ENCODE assay signal across 9 mouse cellular contexts in genomic region chr6:117878700-117879407, GRCm38 (mm10). TPM values are rescaled to one million over a fixed set of nuclear protein-coding genes. Genes with fewer than 3 reads are reported as not detected.
DNase-seq lines count a peak whose midpoint lies in the region; ATAC-seq and TF ChIP-seq lines count a peak whose summit lies in the region.
"Had no signal": no experiment of that assay in that cellular context is flagged by ENCODE, and none has a peak within 500 bp of the region (broad histone marks: within the 10 kb centered on the region; RNA-seq: fewer than 3 reads in every experiment).

No protein-coding gene starts in this region.

- peak; percentile 19; the same call in 1 of the 2 replicates for TF ChIP-seq EP300 in liver, embryonic 14.5 days (IDR thresholded peaks at IDR 0.05; ENCODE audit: low read depth)

- peak overlapping the region; percentile 50 for H3K4me3 ChIP-seq in kidney, embryonic 14.5 days (ENCODE audit: low read length)
- peak overlapping the region; percentile 66 to 69 for H3K4me3 ChIP-seq in liver, embryonic 14.5 days (ENCODE audit: insufficient read depth in 1 of 2, low read depth in 2 of 2, low read length in 2 of 2)
- peak overlapping the region; percentile 48 for H3K4me3 ChIP-seq in neural tube, embryonic 12.5 days

- DNase-seq in thymus, adult 18-20 months = peak; percentile 78 to 88
- no peak for DNase-seq in thymus, postnatal 4 days
- DNase-seq in c-Kit-positive CD71-positive TER-119-negative erythroid progenitor cells, embryonic 14.5 days (ENCODE audit: low read depth) = peak; percentile 89
- peak; percentile 85 for DNase-seq in gastrocnemius, postnatal 14 days
- DNase-seq in liver, embryonic 14.5 days (ENCODE audit: low read depth in 3 of 3, low spot score in 3 of 3) = peak; percentile 85 to 91 (median 87)
- DNase-seq in B cell, adult 2 months = no peak

- H3K9ac ChIP-seq in kidney, embryonic 14.5 days (ENCODE audit: low read depth, low read length) = peak overlapping the region; percentile 77
- peak overlapping the region; percentile 93 for H3K9ac ChIP-seq in liver, embryonic 14.5 days (replicated peaks)
- H3K9ac ChIP-seq in neural tube, embryonic 12.5 days = peak overlapping the region; percentile 61

- TF ChIP-seq CTCF in liver, embryonic 14.5 days (IDR thresholded peaks at IDR 0.05; ENCODE audit: low read depth) = no peak

- 14% methylated on average over 26 of the region's 26 CpGs for WGBS in kidney, embryonic 14.5 days
- WGBS in liver, embryonic 14.5 days (ENCODE audit: insufficient replicate concordance) = 5% methylated on average over 26 of the region's 26 CpGs
- WGBS in neural tube, embryonic 12.5 days = 13% methylated on average over 26 of the region's 26 CpGs

- H3K4me1 ChIP-seq in kidney, embryonic 14.5 days (ENCODE audit: control insufficient read depth, insufficient read depth, low read length) = peaks cover 8% of the 10 kb centered on the region
- H3K4me1 ChIP-seq in liver, embryonic 14.5 days (replicated peaks; ENCODE audit: control insufficient read depth in 2 of 2, insufficient read depth in 2 of 2, low read length in 1 of 2) = peaks cover 14 to 24% of the 10 kb centered on the region in 2 experiments
- H3K4me1 ChIP-seq in neural tube, embryonic 12.5 days = 0 out of 2 replicates have a peak, but pooled peaks cover 2% of the 10 kb centered on the region

- H3K4me2 ChIP-seq in kidney, embryonic 14.5 days (replicated peaks; ENCODE audit: low read depth, low read length) = peak overlapping the region; percentile 60
- peak overlapping the region; percentile 82 for H3K4me2 ChIP-seq in liver, embryonic 14.5 days (ENCODE audit: low read depth)
- H3K4me2 ChIP-seq in neural tube, embryonic 12.5 days (replicated peaks) = peak overlapping the region; percentile 66

- no peaks in the 10 kb centered on the region for H3K27me3 ChIP-seq in kidney, embryonic 14.5 days (ENCODE audit: control insufficient read depth, insufficient read depth, low read length)
- H3K27me3 ChIP-seq in liver, embryonic 14.5 days (ENCODE audit: control insufficient read depth, insufficient read depth, low read length) = no peaks in the 10 kb centered on the region
- no peaks in the 10 kb centered on the region for H3K27me3 ChIP-seq in neural tube, embryonic 12.5 days (replicated peaks)

- intact Hi-C loops in gastrocnemius, postnatal 14 days (cut with DNase I; ENCODE audit: low total_unique reads) = no loop called here

- ATAC-seq in kidney, embryonic 14.5 days (ENCODE audit: low FRiP score, low TSS enrichment) = peak; percentile 88
- ATAC-seq in liver, embryonic 14.5 days (ENCODE audit: insufficient read depth) = peak; percentile 81
- peak; percentile 83; the same call in 1 of the 2 replicates for ATAC-seq in neural tube, embryonic 12.5 days (ENCODE audit: low FRiP score, low read depth)

- no peaks in the 10 kb centered on the region for H3K9me3 ChIP-seq in kidney, embryonic 14.5 days (ENCODE audit: control insufficient read depth, low read length)
- H3K9me3 ChIP-seq in liver, embryonic 14.5 days (ENCODE audit: control insufficient read depth, low read length) = no peaks in the 10 kb centered on the region
- no peaks in the 10 kb centered on the region for H3K9me3 ChIP-seq in neural tube, embryonic 12.5 days

- H3K36me3 ChIP-seq in kidney, embryonic 14.5 days (ENCODE audit: control insufficient read depth, insufficient read depth, low read length) = no peaks in the 10 kb centered on the region
- H3K36me3 ChIP-seq in liver, embryonic 14.5 days (replicated peaks; ENCODE audit: control insufficient read depth, insufficient read depth, low read depth) = no peaks in the 10 kb centered on the region
- H3K36me3 ChIP-seq in neural tube, embryonic 12.5 days = no peaks in the 10 kb centered on the region

- peak overlapping the region; percentile 98 for H3K27ac ChIP-seq in kidney, embryonic 14.5 days (ENCODE audit: low read depth, low read length)
- peak overlapping the region; percentile 97 for H3K27ac ChIP-seq in liver, embryonic 14.5 days
- H3K27ac ChIP-seq in neural tube, embryonic 12.5 days = peak overlapping the region; percentile 90

RNA-seq across cellular contexts. Expression of gene Zfp239, which starts 17.0 kb away (rescaled TPM):
- under 1 TPM; 0.40 to 0.51 TPM for total RNA-seq in gastrocnemius, postnatal 14 days (2021)
- polyA plus RNA-seq in kidney, embryonic 14.5 days (2014; fragmentation: Nextera tagmentation; extraction: Ambion mirVana) = 6.6 and 10.0 TPM in 2 replicates
- 1.2 and 2.0 TPM in 2 replicates for polyA plus RNA-seq in liver, embryonic 14.5 days (2012; rRNA removed)
- polyA plus RNA-seq in liver, embryonic 14.5 days (2014; fragmentation: Nextera tagmentation; extraction: Ambion mirVana) = 2.9 and 3.5 TPM in 2 replicates
- 11.1 and 12.0 TPM in 2 replicates for polyA plus RNA-seq in neural tube, embryonic 12.5 days (2016; fragmentation: Nextera tagmentation; extraction: Ambion mirVana)

RNA-seq across cellular contexts. Expression of gene Hnrnpf, which starts 21.3 kb away (rescaled TPM):
- total RNA-seq in gastrocnemius, postnatal 14 days (2021) = 100 to 1,000 TPM; 134 to 153 TPM
- 606 and 823 TPM in 2 replicates for polyA plus RNA-seq in kidney, embryonic 14.5 days (2014; fragmentation: Nextera tagmentation; extraction: Ambion mirVana)
- 222 and 368 TPM in 2 replicates for polyA plus RNA-seq in liver, embryonic 14.5 days (2012; rRNA removed)
- polyA plus RNA-seq in liver, embryonic 14.5 days (2014; fragmentation: Nextera tagmentation; extraction: Ambion mirVana) = 457 and 507 TPM in 2 replicates
- 463 and 469 TPM in 2 replicates for polyA plus RNA-seq in neural tube, embryonic 12.5 days (2016; fragmentation: Nextera tagmentation; extraction: Ambion mirVana)

RNA-seq across cellular contexts. Expression of gene Zfp637, which starts 37.9 kb away (rescaled TPM):
- 10 to 100 TPM; 27.5 to 30.9 TPM for total RNA-seq in gastrocnemius, postnatal 14 days (2021)
- 110 and 111 TPM in 2 replicates for polyA plus RNA-seq in kidney, embryonic 14.5 days (2014; fragmentation: Nextera tagmentation; extraction: Ambion mirVana)
- polyA plus RNA-seq in liver, embryonic 14.5 days (2012; rRNA removed) = 13.5 and 15.0 TPM in 2 replicates
- 30.3 and 32.4 TPM in 2 replicates for polyA plus RNA-seq in liver, embryonic 14.5 days (2014; fragmentation: Nextera tagmentation; extraction: Ambion mirVana)
- polyA plus RNA-seq in neural tube, embryonic 12.5 days (2016; fragmentation: Nextera tagmentation; extraction: Ambion mirVana) = 128 and 130 TPM in 2 replicates

RNA-seq across cellular contexts. Expression of gene Fxyd4, which starts 58.6 kb away (rescaled TPM):
- not detected for total RNA-seq in gastrocnemius, postnatal 14 days (2021)
- 77.7 and 94.8 TPM in 2 replicates for polyA plus RNA-seq in kidney, embryonic 14.5 days (2014; fragmentation: Nextera tagmentation; extraction: Ambion mirVana)
- not detected in 2 replicates for polyA plus RNA-seq in liver, embryonic 14.5 days (2012; rRNA removed)
- not detected in 2 replicates for polyA plus RNA-seq in liver, embryonic 14.5 days (2014; fragmentation: Nextera tagmentation; extraction: Ambion mirVana)
- 1.2 and 2.7 TPM in 2 replicates for polyA plus RNA-seq in neural tube, embryonic 12.5 days (2016; fragmentation: Nextera tagmentation; extraction: Ambion mirVana)
- total RNA-seq: left cerebral cortex, postnatal 36 days had no signal

Comparison
In these comparisons a context has a peak if more than half of its experiments do, and no peak if none do; other contexts are left out.
1. DNase-seq: peak in thymus, adult 18-20 months (2 of 2), c-Kit-positive CD71-positive TER-119-negative erythroid progenitor cells, embryonic 14.5 days (single experiment), gastrocnemius, postnatal 14 days (single experiment) and liver, embryonic 14.5 days (3 of 3); none in thymus, postnatal 4 days (single experiment) and B cell, adult 2 months (0 of 2).
2. Peak in every context shown above with its lines, with median percentiles within 50 percentile points of each other: ATAC-seq, H3K27ac ChIP-seq, H3K4me2 ChIP-seq, H3K4me3 ChIP-seq and H3K9ac ChIP-seq.